Mouse (Mus musculus) embryonic facial prominence, embryonic 15.5 days (tissue): ENCODE data around the gene Stx2. TPM values are rescaled to one million over a fixed set of nuclear protein-coding genes. Genes with fewer than 3 reads are reported as not detected.
A peak's percentile ranks its signal among the peaks of the same experiment; 100 is the strongest.

ENCODE experiments used
- ATAC-seq: fragments of 200-750 bp; cut with Nextera tagmentation; 2 replicates; pipeline ENCODE4 v1.8.0; 2017; ENCODE audit warnings: low read depth, moderate TSS enrichment; ENCODE audit not compliant: insufficient number of reproducible peaks, low FRiP score, low TSS enrichment
- H3K27ac ChIP-seq: fragments of 300-500 bp; sonication (generic); replicated peaks from 2 replicates; pipeline ENCODE4 v1.5.1; 2015; ENCODE audit warnings: mild to moderate bottlenecking, inconsistent platforms
- H3K27me3 ChIP-seq: fragments of 300-500 bp; sonication (generic); 2 replicates; pipeline ENCODE4 v1.6.1; 2015; ENCODE audit warnings: inconsistent platforms
- H3K36me3 ChIP-seq: fragments of 300-500 bp; sonication (generic); 2 replicates; pipeline ENCODE4 v1.6.1; 2015; ENCODE audit warnings: mild to moderate bottlenecking, inconsistent platforms
- H3K4me1 ChIP-seq: fragments of 300-500 bp; sonication (generic); 2 replicates; pipeline ENCODE4 v1.6.1; 2015; ENCODE audit warnings: inconsistent platforms
- H3K4me2 ChIP-seq: fragments of 300-500 bp; sonication (generic); replicated peaks from 2 replicates; pipeline ENCODE4 v1.6.1; 2015; ENCODE audit warnings: mild to moderate bottlenecking, inconsistent platforms
- H3K4me3 ChIP-seq: fragments of 300-500 bp; sonication (generic); replicated peaks from 2 replicates; pipeline ENCODE4 v1.5.1; 2015; ENCODE audit warnings: mild to moderate bottlenecking, inconsistent platforms
- H3K9ac ChIP-seq: fragments of 300-500 bp; sonication (generic); 2 replicates; pipeline ENCODE4 v1.6.1; 2015; ENCODE audit warnings: inconsistent platforms
- H3K9me3 ChIP-seq: fragments of 300-500 bp; sonication (generic); replicated peaks from 2 replicates; pipeline ENCODE4 v1.6.1; 2016; ENCODE audit warnings: inconsistent platforms
- WGBS: fragments of 180-500 bp; shearing (Covaris S2); methylation state at CpG from one replicate; pipeline ENCODE4 v1.1.7; 2015; 5-methylcytosine and 5-hydroxymethylcytosine counted together
- polyA plus RNA-seq: library from polyadenylated mRNA; unstranded; fragments of >200 nt; fragmentation: Nextera tagmentation; extraction: Ambion mirVana; gene quantifications from 2 replicates; pipeline ENCODE4 v1.2.1, GENCODE M21; 2015

The Stx2 gene
- polyA plus RNA-seq, 1 experiment from 2014 or later = 32.7 TPM

- 89% methylated on average over 2 of the region's 2 CpGs for WGBS
- no peaks in the 10 kb centered on the region for H3K9me3 ChIP-seq
- H3K4me2 ChIP-seq = no peak overlapping the region
- peaks cover 8% of the 10 kb centered on the region; the same call in 1 of the 2 replicates for H3K4me1 ChIP-seq
- no peaks in the 10 kb centered on the region for H3K27me3 ChIP-seq
- peaks cover 24% of the 10 kb centered on the region for H3K36me3 ChIP-seq
- no peak overlapping the region for H3K27ac ChIP-seq
- H3K9ac ChIP-seq = no peak overlapping the region
- no peak for ATAC-seq
- H3K4me3 ChIP-seq = no peak overlapping the region
Observed at GRCm38 (mm10) chr5:129025725-129026124, 17.4 kb upstream of the Stx2 start.

DNA sequence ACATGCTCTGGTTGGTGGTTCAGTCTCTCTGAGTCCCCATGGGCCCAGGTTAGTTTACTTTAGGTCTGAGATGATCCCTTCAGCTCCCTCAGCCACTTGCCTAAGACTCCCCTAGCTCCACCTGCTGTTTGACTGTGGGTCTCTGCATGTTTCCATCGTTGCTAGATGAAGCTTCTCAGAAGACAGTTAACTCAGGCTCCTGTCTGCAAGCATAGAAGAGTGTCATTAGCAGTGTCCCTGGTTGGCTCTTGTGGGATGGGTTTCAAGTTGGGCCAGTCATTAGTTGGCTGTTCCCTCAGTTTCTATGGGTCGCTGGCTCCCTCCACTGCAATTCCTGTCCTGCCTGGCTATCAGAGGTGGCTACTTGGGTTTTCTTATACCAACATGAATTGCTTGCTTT is 16.7 kb upstream of the Stx2 start:
- Histone ChIP-seq H3K27me3 (no peaks in the 10 kb centered on the region), H3K9ac (no peak overlapping the region), H3K36me3 (peaks cover 24% of the 10 kb centered on the region), H3K9me3 (no peaks in the 10 kb centered on the region), H3K4me1 (peaks cover 8% of the 10 kb centered on the region; the same call in 1 of the 2 replicates), H3K4me2 (no peak overlapping the region), H3K4me3 (no peak overlapping the region), H3K27ac (no peak overlapping the region)
- WGBS = 33% methylated on average over 2 of the region's 2 CpGs
- ATAC-seq = no peak

- Histone ChIP-seq H3K9me3 (no peaks in the 10 kb centered on the region), H3K4me3 (peak overlapping the region; percentile 90), H3K9ac (peak overlapping the region; percentile 92), H3K36me3 (peaks cover 20% of the 10 kb centered on the region), H3K4me1 (peaks cover 11% of the 10 kb centered on the region; the same call in 1 of the 2 replicates), H3K27ac (peak overlapping the region; percentile 97), H3K4me2 (peak overlapping the region; percentile 66), H3K27me3 (no peaks in the 10 kb centered on the region)
- 3% methylated on average over 28 of the region's 28 CpGs for WGBS
- no peak for ATAC-seq
Observed at GRCm38 (mm10) chr5:129020731-129021130, 12.4 kb upstream of the Stx2 start.

GRCm38 (mm10) chr5:129020300-129020668 is 11.9 kb upstream of the Stx2 start:
- no peaks in the 10 kb centered on the region for H3K27me3 ChIP-seq

DNA sequence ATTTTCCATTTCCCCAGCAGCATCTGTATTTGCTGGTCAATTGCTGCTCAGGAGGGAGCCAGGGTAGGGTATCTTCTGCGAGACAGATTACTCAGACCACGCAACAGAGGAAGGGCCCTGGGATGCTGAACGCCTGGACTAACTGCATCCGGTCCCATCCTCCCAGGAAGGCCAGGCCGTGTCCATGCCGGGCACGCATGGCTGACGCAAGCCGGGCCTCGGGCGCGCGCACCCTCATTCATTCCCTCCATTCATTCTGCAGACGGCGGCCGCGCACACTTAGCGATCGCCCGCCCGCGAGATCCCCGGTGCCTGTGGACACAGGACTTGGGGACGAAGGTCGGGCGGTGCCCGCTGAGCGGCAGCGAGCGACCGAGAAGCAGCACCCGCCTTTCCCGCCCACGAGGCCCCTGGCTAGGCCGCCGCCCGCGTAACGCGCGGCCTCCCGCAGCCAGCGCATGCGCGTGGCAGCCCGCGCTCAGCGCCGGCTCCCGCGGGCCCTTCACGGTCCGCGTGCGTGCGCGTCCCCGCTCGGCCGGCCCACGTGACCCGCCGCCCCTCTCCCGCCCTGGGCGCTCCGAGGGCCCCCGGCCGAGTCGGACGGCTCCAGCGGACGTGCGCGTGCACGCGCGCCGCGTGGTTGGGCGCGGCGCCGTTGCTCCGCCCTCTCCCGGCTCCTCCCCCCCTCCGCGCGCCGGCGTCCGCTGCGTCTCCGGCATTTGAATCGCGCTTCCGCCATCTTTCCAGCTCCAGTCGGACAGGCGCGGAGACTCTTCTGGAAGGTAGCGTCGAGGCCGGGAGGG is 11.3 kb upstream of the Stx2 start, which contains the start of gene Ran:
Ran (plus strand) TSS at position 573 of the 803 bp plus-strand sequence.
- peak within 1 kb of the TSS; percentile 66 for H3K4me2 ChIP-seq
- peak within 1 kb of the TSS; percentile 90 for H3K4me3 ChIP-seq
- peaks cover 11% of the 10 kb centered on the region for H3K36me3 ChIP-seq
- peaks cover 11% of the 10 kb centered on the region; the same call in 1 of the 2 replicates for H3K4me1 ChIP-seq
- peak within 1 kb of the TSS; percentile 92 for H3K9ac ChIP-seq
- no peaks in the 10 kb centered on the region for H3K27me3 ChIP-seq
- peak; percentile 93 for ATAC-seq
- H3K27ac ChIP-seq = peak within 1 kb of the TSS; percentile 97
- under 1% methylated on average over 86 of the region's 102 CpGs for WGBS
- no peaks in the 10 kb centered on the region for H3K9me3 ChIP-seq

More at GRCm38 (mm10) chr5:129020300-129020668, 11.9 kb upstream of the Stx2 start:
- peak; percentile 83 for ATAC-seq
- H3K9me3 ChIP-seq = no peaks in the 10 kb centered on the region
- peak overlapping the region; percentile 92 for H3K9ac ChIP-seq
- peak overlapping the region; percentile 66 for H3K4me2 ChIP-seq
- H3K36me3 ChIP-seq = peaks cover 16% of the 10 kb centered on the region
- WGBS = under 1% methylated on average over 56 of the region's 56 CpGs
- peaks cover 11% of the 10 kb centered on the region; the same call in 1 of the 2 replicates for H3K4me1 ChIP-seq
- H3K27ac ChIP-seq = peak overlapping the region; percentile 97
- peak overlapping the region; percentile 90 for H3K4me3 ChIP-seq

GRCm38 (mm10) chr5:129018782-129019489 is 10.6 kb upstream of the Stx2 start:
- H3K36me3 ChIP-seq = peaks cover 7% of the 10 kb centered on the region; the same call in 1 of the 2 replicates
- H3K4me1 ChIP-seq = peaks cover 11% of the 10 kb centered on the region; the same call in 1 of the 2 replicates
- H3K9me3 ChIP-seq = no peaks in the 10 kb centered on the region
- 84% methylated on average over 13 of the region's 13 CpGs for WGBS
- peak overlapping the region; percentile 94 for H3K27ac ChIP-seq
- H3K4me2 ChIP-seq = peak overlapping the region; percentile 66
- H3K27me3 ChIP-seq = no peaks in the 10 kb centered on the region
- H3K4me3 ChIP-seq = peak overlapping the region; percentile 90
- ATAC-seq = no peak
- H3K9ac ChIP-seq = peak overlapping the region; percentile 59

- 89% methylated on average over 3 of the region's 3 CpGs for WGBS
- H3K4me2 ChIP-seq = no peak overlapping the region
- no peaks in the 10 kb centered on the region for H3K9me3 ChIP-seq
- H3K4me3 ChIP-seq = no peak overlapping the region
- no peak overlapping the region for H3K9ac ChIP-seq
- H3K27me3 ChIP-seq = no peaks in the 10 kb centered on the region
- no peaks in the 10 kb centered on the region for H3K36me3 ChIP-seq
- no peak for ATAC-seq
- no peak overlapping the region for H3K27ac ChIP-seq
- H3K4me1 ChIP-seq = peaks cover 6% of the 10 kb centered on the region; the same call in 1 of the 2 replicates
Observed at GRCm38 (mm10) chr5:129016370-129016769, 8.0 kb upstream of the Stx2 start.

DNA sequence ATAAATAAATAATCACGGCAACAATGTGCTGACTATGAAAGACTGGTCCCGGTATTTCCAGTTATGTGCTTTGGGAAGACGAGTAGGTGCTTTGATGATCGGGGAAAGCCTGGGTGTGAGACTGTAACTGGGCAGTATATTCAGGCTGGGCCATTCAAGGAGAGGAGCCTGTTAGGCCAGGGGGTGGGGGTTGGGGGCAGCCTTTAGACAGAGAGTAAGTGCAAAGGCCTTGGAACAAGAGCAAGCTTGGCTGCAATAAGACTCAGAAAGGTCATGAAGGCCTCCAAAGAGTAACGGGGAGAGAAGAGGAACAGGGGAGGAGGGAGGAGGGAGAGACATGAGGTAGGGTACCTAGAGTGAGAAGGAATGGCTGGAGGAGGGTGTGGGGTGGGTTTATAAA is 7.2 kb upstream of the Stx2 start:
- H3K27me3 ChIP-seq = no peaks in the 10 kb centered on the region
- 81% methylated on average over 5 of the region's 5 CpGs for WGBS
- no peak overlapping the region for H3K9ac ChIP-seq
- H3K27ac ChIP-seq = no peak overlapping the region
- H3K4me1 ChIP-seq = 0 out of 2 replicates have a peak, but pooled peaks cover 3% of the 10 kb centered on the region
- ATAC-seq = no peak
- no peaks in the 10 kb centered on the region for H3K9me3 ChIP-seq
- no peak overlapping the region for H3K4me2 ChIP-seq
- H3K4me3 ChIP-seq = no peak overlapping the region
- no peaks in the 10 kb centered on the region for H3K36me3 ChIP-seq

- no peaks in the 10 kb centered on the region for H3K27me3 ChIP-seq
- WGBS = 77% methylated on average over 3 of the region's 3 CpGs
Observed at GRCm38 (mm10) chr5:129015020-129015419, 6.6 kb upstream of the Stx2 start.

DNA sequence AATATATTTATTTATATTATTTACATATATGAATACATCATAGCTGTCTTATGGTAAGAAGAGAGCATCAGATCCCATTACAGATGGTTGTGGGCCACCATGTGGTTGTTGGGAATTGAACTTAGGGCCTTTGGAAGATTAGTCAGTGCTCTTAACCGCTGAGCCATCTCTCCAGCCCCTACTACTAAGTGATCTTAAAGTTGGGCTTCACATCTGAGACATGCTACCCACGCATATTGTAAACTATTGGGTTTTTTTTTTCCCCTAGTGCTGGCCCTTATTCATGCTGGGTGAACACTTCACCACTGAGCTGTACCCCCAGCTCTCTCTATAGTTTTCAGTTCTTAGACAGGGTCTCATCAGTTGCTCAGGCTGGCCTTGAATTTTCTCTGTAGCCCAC is 2.6 kb upstream of the Stx2 start:
- Histone ChIP-seq H3K36me3 (no peaks in the 10 kb centered on the region), H3K27me3 (no peaks in the 10 kb centered on the region), H3K9me3 (no peaks in the 10 kb centered on the region), H3K9ac (no peak overlapping the region), H3K27ac (no peak overlapping the region), H3K4me3 (no peak overlapping the region), H3K4me2 (no peak overlapping the region), H3K4me1 (peaks cover 17% of the 10 kb centered on the region)
- no peak for ATAC-seq
- 86% methylated on average over 2 of the region's 2 CpGs for WGBS

More at GRCm38 (mm10) chr5:129015020-129015419, 6.6 kb upstream of the Stx2 start:
- H3K27ac ChIP-seq = no peak overlapping the region
- H3K9me3 ChIP-seq = no peaks in the 10 kb centered on the region
- H3K4me1 ChIP-seq = 0 out of 2 replicates have a peak, but pooled peaks cover 3% of the 10 kb centered on the region
- no peak overlapping the region for H3K4me2 ChIP-seq
- no peak overlapping the region for H3K4me3 ChIP-seq
- H3K36me3 ChIP-seq = no peaks in the 10 kb centered on the region
- no peak for ATAC-seq
- H3K9ac ChIP-seq = no peak overlapping the region

GRCm38 (mm10) chr5:129009577-129009976 is 1.2 kb upstream of the Stx2 start:
- peaks cover 22% of the 10 kb centered on the region for H3K4me1 ChIP-seq
- no peak overlapping the region for H3K4me2 ChIP-seq
- H3K9me3 ChIP-seq = no peaks in the 10 kb centered on the region
- H3K27ac ChIP-seq = no peak overlapping the region
- H3K9ac ChIP-seq = no peak overlapping the region
- H3K4me3 ChIP-seq = no peak overlapping the region
- 82% methylated on average over 3 of the region's 3 CpGs for WGBS
- no peak for ATAC-seq
- H3K36me3 ChIP-seq = 0 out of 2 replicates have a peak, but pooled peaks cover 5% of the 10 kb centered on the region
- no peaks in the 10 kb centered on the region for H3K27me3 ChIP-seq
